Mouse (Mus musculus) hindbrain, embryonic 15.5 days (tissue): Measurements from ENCODE around the gene Kng1. TPM values are rescaled to one million over a fixed set of nuclear protein-coding genes. Genes with fewer than 3 reads are reported as not detected.

Experiments
- ATAC-seq: fragments of 200-750 bp; cut with Nextera tagmentation; 2 replicates; pipeline ENCODE4 v1.8.0; 2017; ENCODE audit warnings: low read depth, moderate number of reproducible peaks, moderate TSS enrichment; ENCODE audit not compliant: low FRiP score
- H3K27ac ChIP-seq: fragments of 300-500 bp; sonication (generic); replicated peaks from 2 replicates; pipeline ENCODE4 v1.5.1; 2015; ENCODE audit warnings: mild to moderate bottlenecking, inconsistent platforms
- H3K27me3 ChIP-seq: fragments of 300-500 bp; sonication (generic); 2 replicates; pipeline ENCODE4 v1.6.1; 2015; ENCODE audit warnings: control low read depth, inconsistent platforms
- H3K36me3 ChIP-seq: fragments of 300-500 bp; sonication (generic); 2 replicates; pipeline ENCODE4 v1.6.1; 2015; ENCODE audit warnings: control low read depth, inconsistent platforms
- H3K4me1 ChIP-seq: fragments of 300-500 bp; sonication (generic); replicated peaks from 2 replicates; pipeline ENCODE4 v1.6.1; 2015; ENCODE audit warnings: control low read depth, inconsistent platforms
- H3K4me2 ChIP-seq: fragments of 300-500 bp; sonication (generic); 2 replicates; pipeline ENCODE4 v1.6.1; 2015; ENCODE audit warnings: moderate library complexity, mild to moderate bottlenecking, inconsistent platforms
- H3K4me3 ChIP-seq: fragments of 300-500 bp; sonication (generic); 2 replicates; pipeline ENCODE4 v1.5.1; 2015; ENCODE audit warnings: mild to moderate bottlenecking, inconsistent platforms
- H3K9ac ChIP-seq: fragments of 300-500 bp; sonication (generic); 2 replicates; pipeline ENCODE4 v1.6.1; 2015; ENCODE audit warnings: inconsistent platforms
- H3K9me3 ChIP-seq: fragments of 300-500 bp; sonication (generic); 2 replicates; pipeline ENCODE4 v1.6.1; 2016; ENCODE audit warnings: control low read depth, inconsistent platforms
- WGBS: fragments of 180-500 bp; shearing (Covaris S2); methylation state at CpG from one replicate; pipeline ENCODE4 v1.1.7; 2015; 5-methylcytosine and 5-hydroxymethylcytosine counted together
- polyA plus RNA-seq: library from polyadenylated mRNA; unstranded; fragments of >200 nt; fragmentation: Nextera tagmentation; extraction: Ambion mirVana; gene quantifications from 2 replicates; pipeline ENCODE4 v1.2.1, GENCODE M21; 2015

Gene Kng1
- polyA plus RNA-seq, 1 experiment from 2014 or later, result 0.39 TPM

DNA sequence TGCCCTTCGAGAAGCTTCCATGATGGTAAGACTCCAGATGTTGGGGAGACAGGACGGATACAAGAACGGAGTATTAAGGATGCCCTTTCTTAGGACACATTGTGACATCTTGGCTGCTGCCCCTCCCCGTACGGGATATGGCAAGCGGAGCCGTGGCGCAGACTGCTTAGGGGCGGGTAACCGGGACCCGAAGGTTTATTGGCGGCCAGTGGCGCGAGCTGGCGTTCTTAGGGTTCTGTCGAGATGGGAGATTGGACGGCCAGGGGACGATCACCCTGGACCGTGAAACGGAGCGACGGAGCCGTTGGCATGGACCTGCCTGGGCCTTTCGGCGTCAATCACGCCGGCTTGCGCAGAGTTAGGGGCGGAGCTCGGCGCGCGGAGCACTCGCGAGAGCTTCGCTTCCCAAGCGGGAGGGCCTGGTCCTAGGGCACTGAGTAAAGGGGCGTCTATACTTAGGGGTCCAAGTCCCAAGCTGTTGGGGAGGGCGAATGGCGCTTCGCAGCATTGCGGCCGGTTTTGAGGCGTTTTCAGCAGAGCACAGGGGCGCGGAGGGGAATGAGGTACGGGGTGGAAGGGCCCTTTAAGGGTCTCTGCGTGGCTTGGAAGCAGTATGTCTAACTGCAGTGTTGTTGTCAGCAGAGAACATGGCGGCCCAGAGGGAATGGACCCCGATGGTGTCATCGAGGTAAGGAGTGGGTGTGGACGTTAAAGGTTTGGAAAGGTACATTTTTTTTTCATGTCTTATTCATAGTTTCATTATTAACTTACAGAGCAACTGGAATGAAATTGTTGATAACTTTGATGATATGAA, 50.5 kb downstream of the Kng1 start:
- Histone ChIP-seq H3K27me3 (no peaks in the 10 kb centered on the region), H3K4me2 (peak overlapping the region; percentile 96), H3K4me3 (peak overlapping the region; percentile 74), H3K4me1 (peaks cover 46% of the 10 kb centered on the region), H3K36me3 (peaks cover 42% of the 10 kb centered on the region), H3K9ac (peak overlapping the region; percentile 95), H3K27ac (peak overlapping the region; percentile 99), H3K9me3 (no peaks in the 10 kb centered on the region)
- peak; percentile 89 for ATAC-seq
- under 1% methylated on average over 52 of the region's 52 CpGs for WGBS

DNA sequence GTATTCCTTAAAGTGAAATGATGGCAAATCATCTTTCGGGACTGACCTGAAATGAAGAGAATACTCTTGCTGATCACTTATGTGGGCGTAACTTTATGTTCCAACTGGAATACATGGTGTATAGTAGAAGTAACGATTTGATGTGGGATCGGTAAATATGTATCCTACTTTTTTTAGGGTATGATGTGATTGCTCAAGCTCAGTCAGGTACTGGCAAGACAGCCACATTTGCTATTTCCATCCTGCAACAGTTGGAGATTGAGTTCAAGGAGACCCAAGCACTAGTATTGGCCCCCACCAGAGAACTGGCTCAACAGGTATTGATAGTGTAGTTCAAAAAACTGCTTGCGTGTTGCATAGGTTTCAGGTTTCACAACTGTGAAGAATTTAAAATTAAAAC, 51.3 kb downstream of the Kng1 start:
- no peak for ATAC-seq
- peak overlapping the region; percentile 74 for H3K4me3 ChIP-seq
- H3K4me2 ChIP-seq, result peak overlapping the region; percentile 96
- peaks cover 45% of the 10 kb centered on the region for H3K36me3 ChIP-seq
- WGBS, result 6% methylated on average over 5 of the region's 5 CpGs
- no peaks in the 10 kb centered on the region for H3K27me3 ChIP-seq
- H3K27ac ChIP-seq, result no peak overlapping the region
- H3K9me3 ChIP-seq, result no peaks in the 10 kb centered on the region
- H3K4me1 ChIP-seq, result peaks cover 46% of the 10 kb centered on the region
- peak overlapping the region; percentile 95 for H3K9ac ChIP-seq

- WGBS, result 60% methylated on average over 5 of the region's 5 CpGs
- Histone ChIP-seq H3K9ac (peak overlapping the region; percentile 95), H3K4me3 (peak overlapping the region; percentile 74), H3K9me3 (no peaks in the 10 kb centered on the region), H3K36me3 (peaks cover 52% of the 10 kb centered on the region), H3K27me3 (no peaks in the 10 kb centered on the region), H3K4me2 (peak overlapping the region; percentile 96), H3K27ac (no peak overlapping the region), H3K4me1 (peaks cover 46% of the 10 kb centered on the region)
- no peak for ATAC-seq
Measured at GRCm38 (mm10) chr16:23109350-23110280, 52.0 kb downstream of the Kng1 start.

DNA sequence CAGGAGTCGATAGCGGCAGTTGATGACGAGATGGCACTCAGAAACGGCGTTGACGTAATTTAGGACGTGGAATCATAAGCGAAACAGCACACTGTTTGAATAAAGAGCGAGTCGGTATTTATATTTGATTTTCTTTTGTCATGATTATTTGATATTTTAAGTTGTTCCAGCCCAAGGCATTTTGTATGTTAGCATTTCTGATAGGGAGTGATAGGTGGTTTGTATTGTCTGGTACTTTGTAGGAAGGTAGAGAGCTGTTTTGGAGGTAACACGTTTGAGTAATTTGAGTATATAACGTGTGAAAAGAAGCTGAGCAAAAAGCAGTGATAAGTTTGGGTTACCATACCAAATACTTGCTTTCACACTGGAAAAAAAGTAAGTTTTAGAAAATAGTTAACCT, 54.7 kb downstream of the Kng1 start:
- no peak overlapping the region for H3K4me3 ChIP-seq
- no peaks in the 10 kb centered on the region for H3K9me3 ChIP-seq
- peaks cover 70% of the 10 kb centered on the region for H3K36me3 ChIP-seq
- H3K27me3 ChIP-seq, result no peaks in the 10 kb centered on the region
- H3K4me1 ChIP-seq, result peaks cover 42% of the 10 kb centered on the region
- H3K27ac ChIP-seq, result no peak overlapping the region
- WGBS, result 81% methylated on average over 12 of the region's 12 CpGs
- no peak overlapping the region for H3K4me2 ChIP-seq
- no peak overlapping the region for H3K9ac ChIP-seq
- ATAC-seq, result no peak

DNA sequence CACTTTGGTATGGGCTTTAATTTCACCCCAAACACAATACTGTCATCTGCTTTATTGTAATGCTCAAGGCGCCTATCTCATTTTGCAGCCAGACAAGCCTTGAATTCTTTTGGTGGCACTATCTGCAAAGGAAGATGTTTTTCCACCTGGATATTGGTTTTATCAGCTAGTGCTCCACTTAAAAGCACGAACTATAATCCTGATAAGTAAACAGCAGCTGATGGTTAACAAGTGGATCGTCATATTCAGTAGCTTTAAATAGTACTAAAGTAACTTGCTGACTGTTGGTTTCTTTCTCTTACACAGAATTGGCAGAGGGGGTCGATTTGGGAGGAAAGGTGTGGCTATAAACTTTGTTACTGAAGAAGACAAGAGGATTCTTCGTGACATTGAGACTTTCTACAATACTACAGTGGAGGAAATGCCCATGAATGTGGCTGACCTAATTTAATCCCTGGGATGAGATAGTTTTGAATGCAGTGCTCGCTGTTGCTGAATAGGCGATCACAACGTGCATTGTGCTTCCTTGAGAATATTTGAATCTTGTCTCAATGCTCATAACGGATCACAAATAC, 55.3 kb downstream of the Kng1 start:
- Histone ChIP-seq H3K36me3 (peaks cover 74% of the 10 kb centered on the region), H3K27ac (no peak overlapping the region), H3K27me3 (no peaks in the 10 kb centered on the region), H3K9me3 (no peaks in the 10 kb centered on the region), H3K4me2 (no peak overlapping the region), H3K9ac (no peak overlapping the region), H3K4me1 (peaks cover 42% of the 10 kb centered on the region), H3K4me3 (no peak overlapping the region)
- WGBS, result 56% methylated on average over 9 of the region's 9 CpGs
- ATAC-seq, result no peak

DNA sequence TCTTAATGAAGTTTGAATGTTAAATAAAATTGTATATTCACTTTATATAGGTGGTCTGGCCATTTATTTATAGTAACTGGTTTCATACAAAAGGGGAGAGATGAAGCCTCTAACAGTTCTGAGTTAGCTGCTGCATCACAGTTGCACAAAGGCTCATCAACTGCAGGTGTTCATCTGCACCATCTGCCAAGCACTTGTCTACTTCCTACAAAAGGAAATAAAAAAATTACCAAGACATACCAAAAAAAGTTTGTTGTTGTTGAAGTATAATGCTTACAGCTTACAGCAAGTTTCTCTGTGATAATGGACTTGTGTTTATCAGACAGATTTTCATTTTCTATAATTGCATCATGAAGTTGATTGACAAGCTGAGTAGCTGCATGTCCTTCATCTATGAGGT, 56.2 kb downstream of the Kng1 start:
- Histone ChIP-seq H3K4me2 (no peak overlapping the region), H3K27me3 (no peaks in the 10 kb centered on the region), H3K9me3 (no peaks in the 10 kb centered on the region), H3K36me3 (peaks cover 72% of the 10 kb centered on the region), H3K9ac (no peak overlapping the region), H3K27ac (no peak overlapping the region), H3K4me1 (peaks cover 41% of the 10 kb centered on the region), H3K4me3 (no peak overlapping the region)
- no peak for ATAC-seq

DNA sequence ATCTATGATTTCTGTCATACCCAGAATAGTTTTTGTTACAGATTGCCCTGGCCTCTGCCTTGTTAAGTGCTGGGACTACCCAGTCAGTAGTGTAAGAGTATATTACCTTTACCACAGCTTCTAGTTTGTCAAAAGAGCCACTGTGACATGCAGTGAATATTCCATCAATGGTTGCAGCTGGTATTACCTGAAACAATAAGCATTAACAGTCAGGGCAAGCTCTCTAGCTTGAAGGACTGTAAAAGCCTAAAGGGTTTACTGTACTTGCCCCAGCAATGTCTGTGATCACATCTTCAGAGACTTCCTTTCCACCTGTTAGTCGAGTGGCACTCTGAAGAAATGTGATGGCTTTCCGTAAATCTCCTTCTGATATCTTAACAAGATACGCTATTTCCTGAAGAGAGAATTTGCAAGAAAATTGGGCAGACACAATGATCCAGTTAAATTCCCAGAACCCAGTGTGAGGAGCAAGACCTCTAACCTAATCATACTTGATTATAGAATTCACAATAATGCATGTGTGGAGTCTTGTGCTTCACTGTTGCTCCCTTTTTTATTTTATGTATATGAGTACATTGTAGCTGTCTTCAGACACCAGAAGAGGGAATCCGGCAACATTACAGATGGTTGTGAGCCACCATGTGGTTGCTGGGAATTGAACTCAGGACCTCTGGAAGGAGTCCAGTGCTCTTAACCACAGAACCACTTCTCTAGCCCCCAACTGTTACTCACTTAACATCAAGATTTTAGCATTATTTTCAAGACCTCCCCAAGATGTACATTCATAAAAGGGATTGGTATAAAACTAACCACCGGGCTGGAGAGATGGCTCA, 56.9 kb downstream of the Kng1 start:
- Histone ChIP-seq H3K27ac (no peak overlapping the region), H3K36me3 (peaks cover 66% of the 10 kb centered on the region)
- no peak for ATAC-seq

GRCm38 (mm10) chr16:23115486-23115885, 57.8 kb downstream of the Kng1 start:
- no peak overlapping the region for H3K27ac ChIP-seq
- WGBS, result 86% methylated on average over 3 of the region's 3 CpGs
- H3K4me2 ChIP-seq, result no peak overlapping the region
- peaks cover 26% of the 10 kb centered on the region for H3K4me1 ChIP-seq
- no peak for ATAC-seq
- H3K9me3 ChIP-seq, result no peaks in the 10 kb centered on the region
- no peak overlapping the region for H3K9ac ChIP-seq
- H3K4me3 ChIP-seq, result no peak overlapping the region
- H3K27me3 ChIP-seq, result no peaks in the 10 kb centered on the region
- H3K36me3 ChIP-seq, result peaks cover 61% of the 10 kb centered on the region

More for the DNA sequence above, 56.9 kb downstream of the Kng1 start:
- Histone ChIP-seq H3K27me3 (no peaks in the 10 kb centered on the region), H3K9me3 (no peaks in the 10 kb centered on the region), H3K4me3 (no peak overlapping the region), H3K9ac (no peak overlapping the region), H3K4me1 (peaks cover 35% of the 10 kb centered on the region), H3K4me2 (no peak overlapping the region)
- WGBS, result 67% methylated on average over 5 of the region's 5 CpGs

- whole genome bisulfite sequencing, result 59% methylated on average over 4 of the region's 4 CpGs
- H3K4me1 ChIP-seq, result peaks cover 9% of the 10 kb centered on the region
- H3K27me3 ChIP-seq, result no peaks in the 10 kb centered on the region
- H3K9me3 ChIP-seq, result no peaks in the 10 kb centered on the region
- no peak overlapping the region for H3K4me3 ChIP-seq
- no peak overlapping the region for H3K9ac ChIP-seq
- ATAC-seq, result no peak
- H3K27ac ChIP-seq, result no peak overlapping the region
- H3K36me3 ChIP-seq, result peaks cover 53% of the 10 kb centered on the region
- H3K4me2 ChIP-seq, result no peak overlapping the region
Measured at GRCm38 (mm10) chr16:23117173-23117572, 59.5 kb downstream of the Kng1 start.

DNA sequence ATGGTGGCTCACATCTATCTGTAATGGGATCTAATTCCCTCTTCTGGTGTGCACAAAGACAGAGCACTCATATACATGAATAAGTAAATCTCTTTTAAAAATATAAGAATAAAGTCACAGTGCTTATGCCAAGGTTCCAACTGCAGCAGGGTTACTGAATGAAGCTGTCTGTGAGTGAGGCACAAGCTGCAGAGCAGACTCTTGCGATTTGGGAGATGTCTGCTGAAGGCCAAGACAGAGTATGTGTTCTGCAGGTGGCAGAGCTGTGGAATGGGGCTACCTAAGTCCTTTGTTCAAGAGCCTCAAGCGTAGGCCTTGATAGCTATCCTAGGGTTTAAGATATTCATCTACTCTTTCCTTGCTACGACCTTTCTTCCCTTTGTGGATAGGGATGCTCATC, 64.8 kb downstream of the Kng1 start:
- H3K9ac ChIP-seq, result no peak overlapping the region
- H3K36me3 ChIP-seq, result peaks cover 22% of the 10 kb centered on the region
- H3K27me3 ChIP-seq, result no peaks in the 10 kb centered on the region
- H3K27ac ChIP-seq, result no peak overlapping the region
- ATAC-seq, result no peak
- H3K9me3 ChIP-seq, result no peaks in the 10 kb centered on the region
- peaks cover 10% of the 10 kb centered on the region for H3K4me1 ChIP-seq
- H3K4me2 ChIP-seq, result no peak overlapping the region
- H3K4me3 ChIP-seq, result no peak overlapping the region
- 97% methylated on average over 3 of the region's 3 CpGs for WGBS

GRCm38 (mm10) chr16:23123104-23123503, 65.4 kb downstream of the Kng1 start:
- over 99% methylated on average over 4 of the region's 4 CpGs for WGBS
- Histone ChIP-seq H3K4me2 (no peak overlapping the region), H3K4me1 (peaks cover 10% of the 10 kb centered on the region), H3K36me3 (peaks cover 19% of the 10 kb centered on the region), H3K9ac (no peak overlapping the region), H3K27ac (no peak overlapping the region), H3K9me3 (no peaks in the 10 kb centered on the region), H3K4me3 (no peak overlapping the region), H3K27me3 (no peaks in the 10 kb centered on the region)
- no peak for ATAC-seq
